In genomic region chr12:106226776-106227562, GRCm38 (mm10) we compare ENCODE assay signal across 11 mouse cellular contexts.
DNase-seq lines count a peak whose midpoint lies in the region; ATAC-seq and TF ChIP-seq lines count a peak whose summit lies in the region.
"Had no signal": no experiment of that assay in that cellular context is flagged by ENCODE, and none has a peak within 500 bp of the region (broad histone marks: within the 10 kb centered on the region; RNA-seq: fewer than 3 reads in every experiment).

No protein-coding gene starts in this region.

- no peak overlapping the region for H3K4me3 ChIP-seq in intestine, embryonic 15.5 days (replicated peaks)
- no peak overlapping the region for H3K4me3 ChIP-seq in intestine, postnatal 0 days (ENCODE audit: low read depth, low read length)
- no peak overlapping the region for H3K4me3 ChIP-seq in hindbrain, embryonic 15.5 days
- H3K4me3 ChIP-seq in neural tube, embryonic 13.5 days: peak overlapping the region; percentile 10; the same call in 1 of the 2 replicates
- H3K4me3 ChIP-seq: megakaryocyte, embryonic 14.5 days had no signal

- H3K36me3 ChIP-seq in intestine, embryonic 15.5 days: no peaks in the 10 kb centered on the region
- H3K36me3 ChIP-seq in intestine, postnatal 0 days (ENCODE audit: control insufficient read depth, insufficient read depth): no peaks in the 10 kb centered on the region
- H3K36me3 ChIP-seq in hindbrain, embryonic 15.5 days: no peaks in the 10 kb centered on the region
- H3K36me3 ChIP-seq in neural tube, embryonic 13.5 days: no peaks in the 10 kb centered on the region
- H3K36me3 ChIP-seq: G1E had no signal

- WGBS in intestine, embryonic 15.5 days: 22% methylated on average over 25 of the region's 25 CpGs
- WGBS in intestine, postnatal 0 days: 28% methylated on average over 25 of the region's 25 CpGs
- WGBS in hindbrain, embryonic 15.5 days: 14% methylated on average over 25 of the region's 25 CpGs
- 21% methylated on average over 25 of the region's 25 CpGs for WGBS in neural tube, embryonic 13.5 days

- no peaks in the 10 kb centered on the region for H3K9me3 ChIP-seq in intestine, embryonic 15.5 days
- H3K9me3 ChIP-seq in intestine, postnatal 0 days (ENCODE audit: control insufficient read depth): no peaks in the 10 kb centered on the region
- no peaks in the 10 kb centered on the region for H3K9me3 ChIP-seq in hindbrain, embryonic 15.5 days
- no peaks in the 10 kb centered on the region for H3K9me3 ChIP-seq in neural tube, embryonic 13.5 days

- H3K4me1 ChIP-seq in intestine, embryonic 15.5 days (replicated peaks): peaks cover 7% of the 10 kb centered on the region
- no peaks in the 10 kb centered on the region for H3K4me1 ChIP-seq in intestine, postnatal 0 days (replicated peaks; ENCODE audit: control insufficient read depth, insufficient read depth, low read length)
- peaks cover 25% of the 10 kb centered on the region for H3K4me1 ChIP-seq in hindbrain, embryonic 15.5 days (replicated peaks)
- peaks cover 33% of the 10 kb centered on the region for H3K4me1 ChIP-seq in neural tube, embryonic 13.5 days (replicated peaks)
- H3K4me1 ChIP-seq: megakaryocyte, embryonic 14.5 days had no signal

- DNase-seq in embryo, embryonic 9.5 days (ENCODE audit: extremely low spot score): peak; percentile 26
- DNase-seq in layer of hippocampus, postnatal 10 days (ENCODE audit: low spot score in 2 of 2): no peak
- no peak for DNase-seq in right cerebral cortex, postnatal 25 days
- DNase-seq: spleen, adult 18-20 months had no signal

- ATAC-seq in intestine, embryonic 15.5 days: no peak
- ATAC-seq in intestine, postnatal 0 days: no peak
- no peak for ATAC-seq in hindbrain, embryonic 15.5 days (ENCODE audit: low FRiP score, low read depth)
- no peak for ATAC-seq in neural tube, embryonic 13.5 days (ENCODE audit: low read depth)
- ATAC-seq in granulocyte monocyte progenitor cell, adult 5-6 weeks (replicated peaks; ENCODE audit: poor library complexity, severe bottlenecking): no peak

- peak overlapping the region; percentile 24; the same call in 1 of the 2 replicates for H3K4me2 ChIP-seq in intestine, embryonic 15.5 days (replicated peaks)
- no peak overlapping the region; the same call in 1 of the 2 replicates for H3K4me2 ChIP-seq in intestine, postnatal 0 days (replicated peaks; ENCODE audit: low read depth)
- H3K4me2 ChIP-seq in hindbrain, embryonic 15.5 days: peak overlapping the region; percentile 40
- H3K4me2 ChIP-seq in neural tube, embryonic 13.5 days: peak overlapping the region; percentile 41

- no peak for TF ChIP-seq CTCF in intestine, postnatal 0 days (IDR thresholded peaks at IDR 0.05; ENCODE audit: low read depth)

- no peak overlapping the region for H3K9ac ChIP-seq in intestine, embryonic 15.5 days
- H3K9ac ChIP-seq in intestine, postnatal 0 days (ENCODE audit: low read depth, low read length): no peak overlapping the region
- H3K9ac ChIP-seq in hindbrain, embryonic 15.5 days: no peak overlapping the region; the same call in 1 of the 2 replicates
- H3K9ac ChIP-seq in neural tube, embryonic 13.5 days: peak overlapping the region; percentile 28; the same call in 1 of the 2 replicates

- no peaks in the 10 kb centered on the region for H3K27me3 ChIP-seq in intestine, embryonic 15.5 days (replicated peaks)
- no peaks in the 10 kb centered on the region for H3K27me3 ChIP-seq in intestine, postnatal 0 days (replicated peaks; ENCODE audit: control insufficient read depth, insufficient read depth, low read length)
- no peaks in the 10 kb centered on the region for H3K27me3 ChIP-seq in hindbrain, embryonic 15.5 days
- 0 out of 2 replicates have a peak, but pooled peaks cover 6% of the 10 kb centered on the region for H3K27me3 ChIP-seq in neural tube, embryonic 13.5 days
- H3K27me3 ChIP-seq: megakaryocyte, embryonic 14.5 days had no signal

- no peak overlapping the region for H3K27ac ChIP-seq in intestine, embryonic 15.5 days
- H3K27ac ChIP-seq in intestine, postnatal 0 days (ENCODE audit: low read depth, low read length): no peak overlapping the region
- peak overlapping the region; percentile 43; the same call in 1 of the 2 replicates for H3K27ac ChIP-seq in hindbrain, embryonic 15.5 days (replicated peaks)
- H3K27ac ChIP-seq in neural tube, embryonic 13.5 days (replicated peaks): peak overlapping the region; percentile 69

Comparison
In these comparisons a context has a peak if more than half of its experiments do, and no peak if none do; other contexts are left out.
1. H3K27ac ChIP-seq: peak in hindbrain, embryonic 15.5 days (single experiment) and neural tube, embryonic 13.5 days (single experiment); none in intestine, embryonic 15.5 days (single experiment) and intestine, postnatal 0 days (single experiment).